Mouse (Mus musculus) liver, embryonic 14.5 days (tissue): Measurements from ENCODE around the gene Hdlbp. TPM values are rescaled to one million over a fixed set of nuclear protein-coding genes. Genes with fewer than 3 reads are reported as not detected.

Source experiments
- ATAC-seq: fragments of 200-750 bp; cut with Nextera tagmentation; 2 replicates; pipeline ENCODE4 v1.8.0; 2017; ENCODE audit warnings: moderate number of reproducible peaks, mild to moderate bottlenecking, moderate library complexity; ENCODE audit not compliant: insufficient read depth
- DNase-seq, 3 experiments: peaks; one replicate each; pipeline ENCODE4 v3.0.0-alpha.2; 2012 to 2013; ENCODE audit warnings: low read depth in 3 of 3, low spot score in 3 of 3
- H3K27ac ChIP-seq: fragments of 300-500 bp; sonication (generic); 2 replicates; pipeline ENCODE4 v1.5.1; 2014; ENCODE audit warnings: moderate library complexity, mild to moderate bottlenecking, control low read depth, inconsistent platforms
- H3K27me3 ChIP-seq: fragments of 300-500 bp; sonication (generic); 2 replicates; pipeline ENCODE4 v1.6.1; 2014; ENCODE audit warnings: mild to moderate bottlenecking, low read length, moderate library complexity; ENCODE audit not compliant: control insufficient read depth, insufficient read depth
- H3K36me3 ChIP-seq: fragments of 300-500 bp; sonication (generic); replicated peaks from 2 replicates; pipeline ENCODE4 v1.6.1; 2014; ENCODE audit warnings: low read depth; ENCODE audit not compliant: control insufficient read depth, insufficient read depth
- H3K4me1 ChIP-seq, 2 experiments: fragments of 200-500 bp in 1 of 2; fragments of 300-500 bp in 1 of 2; sonication (generic) in 1 of 2; replicated peaks; 2 replicates each; pipeline ENCODE4 v1.6.1; 2012 to 2014; ENCODE audit warnings: antibody characterized with exemption in 1 of 2, inconsistent platforms in 1 of 2, low read length in 1 of 2; ENCODE audit not compliant: control insufficient read depth in 2 of 2, insufficient read depth in 2 of 2
- H3K4me2 ChIP-seq: fragments of 300-500 bp; sonication (generic); 2 replicates; pipeline ENCODE4 v1.6.1; 2014; ENCODE audit warnings: low read depth, mild to moderate bottlenecking, control low read depth, moderate library complexity
- H3K4me3 ChIP-seq, 2 experiments: fragments of 200-500 bp in 1 of 2; fragments of 300-500 bp in 1 of 2; sonication (generic) in 1 of 2; 2 replicates each; pipeline ENCODE4 v1.5.1; 2012 to 2014; ENCODE audit warnings: low read depth in 2 of 2, low read length in 2 of 2, mild to moderate bottlenecking in 2 of 2, control low read depth in 1 of 2, inconsistent platforms in 1 of 2, moderate library complexity in 1 of 2; ENCODE audit not compliant: insufficient read depth in 1 of 2
- H3K9ac ChIP-seq: fragments of 300-500 bp; sonication (generic); replicated peaks from 2 replicates; pipeline ENCODE4 v1.6.1; 2014; ENCODE audit warnings: mild to moderate bottlenecking, control low read depth, moderate library complexity
- H3K9me3 ChIP-seq: fragments of 300-500 bp; sonication (generic); 2 replicates; pipeline ENCODE4 v1.6.1; 2016; ENCODE audit warnings: low read length, mixed read lengths; ENCODE audit not compliant: control insufficient read depth
- CTCF ChIP-seq: IDR thresholded peaks from 2 replicates; pipeline ENCODE4 v1.5.1; 2016; ENCODE audit warnings: antibody characterized with exemption, low read depth, control low read depth
- EP300 ChIP-seq: IDR thresholded peaks from 2 replicates; pipeline ENCODE4 v1.6.1; 2016; ENCODE audit warnings: antibody characterized with exemption, low read depth
- WGBS: fragments of 180-500 bp; shearing (Covaris S2); extraction: QIAGEN DNeasy Blood & Tissue Kit; methylation state at CpG from one replicate; pipeline ENCODE4 v1.1.7; 2014; ENCODE audit not compliant: insufficient replicate concordance; 5-methylcytosine and 5-hydroxymethylcytosine counted together
- polyA plus RNA-seq, 2 experiments: library from polyadenylated mRNA; depleted of rRNA in 1 of 2; stranded (reverse) in 1 of 2; unstranded in 1 of 2; fragments of >200 nt; fragmentation: Nextera tagmentation in 1 of 2; extraction: Ambion mirVana in 1 of 2; gene quantifications; 2 replicates each; pipeline versions ENCODE4 v1.2.1 to v1.2.3; 2012 to 2014

Hdlbp gene
- polyA plus RNA-seq, 2 experiments, result 47.2 to 59.3 TPM

DNA sequence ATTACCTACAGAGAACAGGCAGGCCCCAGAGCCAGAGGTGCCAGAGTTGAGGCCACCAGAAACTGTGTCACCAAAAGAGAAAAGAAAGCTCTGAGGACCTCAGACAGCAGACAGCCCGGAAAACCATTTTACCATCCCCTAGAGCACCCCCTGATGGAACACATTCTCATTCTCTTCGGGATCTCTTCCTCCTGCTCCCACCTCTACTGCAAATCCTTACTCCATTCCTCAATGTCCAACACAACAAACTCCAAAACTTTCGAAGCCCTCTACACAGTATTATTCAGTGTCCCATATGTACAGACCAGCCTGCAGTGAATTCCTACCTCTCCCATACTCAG is 32.8 kb downstream of the Hdlbp start:
- Histone ChIP-seq H3K4me1 (peaks cover 10 to 27% of the 10 kb centered on the region in 2 experiments), H3K27ac (peak overlapping the region; percentile 61), H3K4me3 (peak overlapping the region; percentile 74 to 97), H3K9me3 (no peaks in the 10 kb centered on the region), H3K9ac (peak overlapping the region; percentile 85), H3K4me2 (peak overlapping the region; percentile 62), H3K36me3 (0 out of 2 replicates have a peak, but pooled peaks cover 2% of the 10 kb centered on the region), H3K27me3 (no peaks in the 10 kb centered on the region)
- 19% methylated on average over 3 of the region's 3 CpGs for WGBS
- ATAC-seq, result peak; percentile 25; the same call in 1 of the 2 replicates
- TF ChIP-seq CTCF (no peak), EP300 (no peak)
- no peak for DNase-seq

DNA sequence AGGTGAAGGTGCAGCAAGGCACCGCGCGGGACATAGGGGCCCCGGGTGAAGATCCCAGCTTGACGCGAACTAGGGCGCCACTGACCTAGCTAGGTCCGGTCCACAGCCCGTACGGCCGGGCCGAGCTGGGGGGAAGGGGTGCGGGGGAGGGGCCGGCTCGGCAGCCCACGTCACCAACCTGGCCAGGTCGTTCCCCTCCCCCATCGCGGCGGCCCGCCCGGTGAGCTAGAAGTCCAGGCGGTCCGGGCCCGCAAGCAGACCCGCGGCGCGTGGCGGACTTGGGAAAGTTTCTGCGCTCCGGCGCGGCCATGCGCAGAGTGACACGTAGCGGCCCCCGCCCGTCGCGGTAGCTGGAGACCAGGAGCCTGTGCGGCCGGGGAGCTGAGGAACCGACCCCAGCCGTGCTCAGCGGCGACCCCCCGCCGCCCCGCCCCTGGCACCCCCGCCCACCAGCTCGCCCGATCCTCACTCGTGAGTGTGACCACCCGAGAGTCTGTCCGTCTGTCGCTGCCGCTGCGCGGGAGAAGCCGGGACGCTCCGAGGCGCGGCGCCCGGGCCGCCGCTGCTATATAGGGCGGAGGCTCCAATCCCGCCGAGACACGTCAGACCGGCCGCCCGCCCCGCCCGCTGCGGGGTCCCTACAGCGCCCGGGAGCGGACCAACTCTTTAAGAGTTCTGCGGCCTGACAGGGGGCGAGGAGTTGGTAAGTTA is 33.3 kb downstream of the Hdlbp start:
- H3K27ac ChIP-seq, result peak overlapping the region; percentile 61
- WGBS, result under 1% methylated on average over 84 of the region's 84 CpGs

DNA sequence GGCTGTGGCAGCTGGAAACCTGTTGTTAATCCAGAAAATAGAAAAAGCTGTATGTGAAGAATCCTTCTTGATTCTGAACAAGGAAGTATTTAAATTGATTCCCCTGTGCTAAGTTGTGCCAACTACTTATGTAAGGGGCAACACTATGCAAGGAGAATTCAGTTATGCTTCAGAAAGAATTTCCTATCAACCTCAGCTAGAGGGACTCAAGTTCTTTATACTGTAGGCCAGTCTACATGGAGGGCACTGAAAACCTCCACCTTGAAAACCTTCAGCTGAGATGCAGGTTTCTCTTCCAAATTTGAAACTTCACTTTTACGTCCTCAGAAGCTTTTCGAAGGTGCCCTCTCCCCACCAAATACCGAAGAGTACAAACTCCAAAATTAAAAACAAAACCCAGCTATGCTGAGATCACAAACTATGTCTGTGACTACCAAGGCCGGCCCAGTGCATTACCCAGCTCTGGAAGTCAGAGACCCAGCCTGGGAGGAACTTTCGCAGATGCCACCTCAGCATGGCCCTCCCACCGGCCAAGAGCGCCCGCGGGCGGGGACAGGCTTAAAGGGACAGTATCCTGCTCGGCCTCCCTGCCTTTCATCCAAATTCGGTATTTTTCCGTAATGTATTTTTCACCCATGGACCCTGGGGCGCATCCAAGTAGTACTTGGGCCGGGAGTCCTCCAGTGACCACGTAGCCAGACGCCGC is 34.1 kb downstream of the Hdlbp start:
- 4% methylated on average over 18 of the region's 18 CpGs for WGBS
- TF ChIP-seq CTCF (no peak), EP300 (no peak)
- Histone ChIP-seq H3K36me3 (peaks cover 11% of the 10 kb centered on the region), H3K4me1 (peaks cover 10 to 27% of the 10 kb centered on the region in 2 experiments), H3K4me2 (peak overlapping the region; percentile 62), H3K27ac (no peak overlapping the region), H3K9me3 (no peaks in the 10 kb centered on the region), H3K9ac (peak overlapping the region; percentile 85), H3K4me3 (peak overlapping the region; percentile 74 to 97), H3K27me3 (no peaks in the 10 kb centered on the region)
- DNase-seq (peak; percentile 47 to 50 (median 47)), ATAC-seq (peak; percentile 73)

More for the DNA sequence above, 33.3 kb downstream of the Hdlbp start:
- TF ChIP-seq CTCF (no peak), EP300 (no peak)
- Histone ChIP-seq H3K9me3 (no peaks in the 10 kb centered on the region), H3K4me2 (peak overlapping the region; percentile 62), H3K4me3 (peak overlapping the region; percentile 74 to 97), H3K36me3 (peaks cover 6% of the 10 kb centered on the region), H3K4me1 (peaks cover 10 to 27% of the 10 kb centered on the region in 2 experiments), H3K27me3 (no peaks in the 10 kb centered on the region), H3K9ac (peak overlapping the region; percentile 85)
- ATAC-seq (peak; percentile 90), DNase-seq (peak; percentile 53 to 61 (median 57))

DNA sequence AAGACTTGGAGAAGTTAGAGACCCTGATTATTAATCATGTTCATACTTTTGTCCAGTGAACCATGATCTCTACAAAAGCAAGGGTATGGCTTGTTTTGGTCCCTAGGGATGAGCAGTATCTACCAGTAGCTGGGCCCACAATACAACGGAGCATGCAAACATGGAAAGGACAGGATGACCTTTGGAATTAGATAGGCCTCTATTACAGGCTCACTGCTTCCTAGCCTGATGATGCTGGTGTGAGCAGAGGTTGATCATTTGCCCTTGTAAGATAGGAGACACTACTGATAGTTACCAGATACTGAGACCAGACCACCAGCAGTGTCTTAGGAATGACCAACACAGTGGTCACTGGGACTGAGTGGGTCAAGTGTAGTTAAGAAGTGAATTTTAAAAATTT is 39.3 kb downstream of the Hdlbp start:
- TF ChIP-seq CTCF, result no peak
- Histone ChIP-seq H3K9ac (no peak overlapping the region), H3K36me3 (peaks cover 40% of the 10 kb centered on the region), H3K9me3 (no peaks in the 10 kb centered on the region), H3K4me3 (no peak overlapping the region), H3K4me1 (peaks cover 4 to 14% of the 10 kb centered on the region in 2 experiments; a peak in 3 of 4 replicates), H3K27me3 (no peaks in the 10 kb centered on the region), H3K27ac (no peak overlapping the region), H3K4me2 (no peak overlapping the region)
- 62% methylated on average over 1 of the region's 1 CpGs for WGBS
- DNase-seq (no peak), ATAC-seq (no peak)

DNA sequence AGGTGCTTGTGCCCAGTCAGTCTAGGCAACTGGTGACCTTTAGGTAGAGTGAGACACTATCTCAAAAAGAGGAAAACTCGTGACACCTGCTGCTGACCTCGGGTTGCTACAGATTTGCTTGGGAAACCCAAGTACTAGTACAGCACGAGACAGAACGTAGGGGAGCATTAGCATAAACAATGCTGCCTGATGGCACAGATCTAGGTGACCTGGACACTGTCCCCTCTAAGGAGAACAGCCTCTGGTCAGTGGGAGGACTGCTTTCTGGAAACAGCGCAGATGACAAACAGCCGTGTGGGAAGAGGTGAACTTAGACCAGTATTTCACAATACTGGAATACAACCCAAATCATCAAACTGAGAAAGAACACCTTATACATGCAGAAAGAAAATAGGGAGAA is 46.5 kb downstream of the Hdlbp start:
- Histone ChIP-seq H3K9ac (no peak overlapping the region), H3K4me2 (no peak overlapping the region), H3K27ac (no peak overlapping the region), H3K4me1 (no peaks in the 10 kb centered on the region), H3K4me3 (no peak overlapping the region), H3K27me3 (no peaks in the 10 kb centered on the region), H3K9me3 (no peaks in the 10 kb centered on the region), H3K36me3 (peaks cover 55% of the 10 kb centered on the region)
- no peak for DNase-seq
- no peak for TF ChIP-seq EP300
- TF ChIP-seq CTCF, result no peak
- 73% methylated on average over 6 of the region's 6 CpGs for WGBS
- ATAC-seq, result 0 out of 2 replicates have a peak, but pooled peaks have one; percentile 33
